Mouse (Mus musculus) hematopoietic stem cell, adult 5-6 weeks (primary cell): ENCODE measurements at regions not wholly inside any gene's neighbourhood (a gene's known extent, or its start where the extent isn't known, plus 50 kb on each side); places are given as distances from the start of the nearest gene placed in this dataset.
"Not testable (repeated sequence)": the region's sequence is repeated elsewhere in the genome, so short reads cannot be mapped to it uniquely, and the experiment has no call there.

ENCODE experiments used
- ATAC-seq, 2 experiments: fragments of 125-278 bp in 1 of 2; replicated peaks in 1 of 2; 2 replicates each; pipeline ENCODE4 v1.8.0; 2016 to 2017; ENCODE audit warnings: inconsistent platforms in 2 of 2, mild to moderate bottlenecking in 2 of 2, moderate number of reproducible peaks in 2 of 2, low read depth in 1 of 2, moderate TSS enrichment in 1 of 2; ENCODE audit not compliant: low FRiP score in 2 of 2, poor library complexity in 2 of 2, severe bottlenecking in 2 of 2, insufficient read depth in 1 of 2, low TSS enrichment in 1 of 2

DNA sequence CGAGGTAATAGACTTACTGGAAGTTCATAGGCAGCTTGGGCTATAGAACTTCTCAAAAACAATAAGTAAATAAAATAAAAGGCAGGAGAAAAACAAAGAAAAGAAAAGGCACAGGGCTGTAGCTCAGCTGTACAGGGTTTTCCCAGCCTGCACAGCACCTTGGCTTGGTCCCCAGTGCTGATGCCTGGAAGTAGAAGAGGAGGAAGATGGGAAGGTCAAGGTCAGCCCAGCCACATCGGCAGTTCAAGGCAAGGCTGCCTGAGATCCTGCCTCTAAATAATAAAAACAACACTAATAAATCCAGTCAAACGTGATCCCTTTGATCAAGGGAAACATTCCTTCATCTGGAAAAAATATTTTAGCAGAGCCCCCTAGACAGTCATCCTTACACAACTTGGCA, 103.1 kb downstream of the Cenpf start:
- ATAC-seq: no peak

- ATAC-seq: no peak
Observed at GRCm38 (mm10) chr1:189581427-189581826, 106.5 kb downstream of the Cenpf start.

GRCm38 (mm10) chr1:189579358-189579757, 108.5 kb downstream of the Cenpf start:
- peak; percentile 53 to 56; a peak in 2 of 4 replicates for ATAC-seq

DNA sequence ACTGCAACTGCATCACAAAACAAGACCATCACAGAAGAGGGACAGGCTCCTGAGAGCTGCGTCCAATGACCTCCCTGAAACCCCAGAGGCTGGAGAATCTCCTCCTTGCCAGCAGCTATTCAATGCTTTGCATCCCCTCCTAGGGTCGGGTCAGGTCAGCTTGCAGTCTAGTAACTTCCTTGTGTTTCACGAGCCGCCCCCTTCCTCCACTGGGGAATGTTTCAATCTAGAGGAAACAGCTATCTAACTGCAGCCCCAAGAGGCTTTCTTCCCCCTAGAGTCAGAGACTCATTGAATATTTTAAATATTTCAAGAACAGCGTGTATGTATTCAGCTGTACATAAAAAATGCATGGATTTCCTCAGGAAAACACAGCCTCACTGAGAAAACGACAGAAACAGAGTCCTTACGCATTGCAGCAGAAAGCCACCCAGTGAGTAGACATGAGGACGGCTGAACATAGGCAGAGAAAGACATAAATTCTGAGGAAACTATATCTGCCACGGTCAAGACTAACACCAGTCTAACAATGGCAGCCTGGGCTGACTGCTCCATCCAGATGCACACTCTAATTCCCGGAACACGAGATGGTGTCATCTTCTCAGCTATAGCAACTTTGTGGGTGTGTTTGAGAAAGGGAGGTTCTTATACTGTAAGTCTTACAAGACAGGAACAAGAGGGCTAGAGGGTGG, 111.4 kb downstream of the Cenpf start:
- ATAC-seq: no peak

GRCm38 (mm10) chr1:189575525-189576240, 112.2 kb downstream of the Cenpf start:
- no peak for ATAC-seq

GRCm38 (mm10) chr1:189566491-189566890, 121.4 kb downstream of the Cenpf start:
- ATAC-seq: no peak

DNA sequence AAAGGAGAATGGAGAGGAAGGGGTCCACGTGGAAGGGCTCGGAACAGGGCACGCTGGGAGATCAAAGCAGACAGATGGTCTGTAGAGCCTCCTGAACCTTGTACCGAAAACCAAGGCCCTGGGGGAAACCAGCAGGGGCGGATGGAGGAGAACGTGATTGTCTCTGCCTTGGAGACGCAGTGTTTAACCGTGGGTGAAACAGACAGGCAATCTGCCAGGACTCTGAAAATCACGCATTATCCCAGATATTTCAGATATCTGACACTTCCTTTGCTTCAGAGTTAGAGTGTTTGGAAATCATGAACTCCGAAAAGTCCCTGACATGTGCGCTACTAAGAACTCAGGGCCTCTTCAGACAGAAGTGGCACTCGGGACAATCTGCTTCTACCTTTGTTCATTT, 126.1 kb downstream of the Cenpf start:
- ATAC-seq: no peak

GRCm38 (mm10) chr1:189560576-189560975, 127.3 kb downstream of the Cenpf start:
- no peak for ATAC-seq

GRCm38 (mm10) chr1:189550851-189551250, 137.0 kb downstream of the Cenpf start:
- ATAC-seq: no peak

DNA sequence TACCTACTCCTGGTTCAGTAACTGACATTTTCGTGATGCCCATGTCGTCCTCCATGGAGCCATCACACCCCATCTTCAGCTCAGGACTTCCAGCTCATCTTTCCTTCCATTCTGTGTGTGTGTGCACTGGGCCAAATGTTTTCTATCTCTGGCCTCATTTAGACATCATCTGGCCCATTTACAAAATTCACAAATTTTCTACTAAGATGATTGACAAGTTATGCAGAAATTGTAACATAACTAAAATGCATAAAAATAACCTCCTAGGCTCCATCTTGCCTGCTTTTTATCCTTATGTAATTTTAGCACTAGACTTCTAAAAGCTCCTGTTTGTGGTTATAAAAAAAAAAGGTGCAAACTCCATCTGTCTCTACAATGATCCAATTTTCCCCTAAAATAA, 130.8 kb upstream of the Kcnk2 start:
- no peak for ATAC-seq

GRCm38 (mm10) chr1:189526329-189526728, 124.3 kb upstream of the Kcnk2 start:
- no peak for ATAC-seq

DNA sequence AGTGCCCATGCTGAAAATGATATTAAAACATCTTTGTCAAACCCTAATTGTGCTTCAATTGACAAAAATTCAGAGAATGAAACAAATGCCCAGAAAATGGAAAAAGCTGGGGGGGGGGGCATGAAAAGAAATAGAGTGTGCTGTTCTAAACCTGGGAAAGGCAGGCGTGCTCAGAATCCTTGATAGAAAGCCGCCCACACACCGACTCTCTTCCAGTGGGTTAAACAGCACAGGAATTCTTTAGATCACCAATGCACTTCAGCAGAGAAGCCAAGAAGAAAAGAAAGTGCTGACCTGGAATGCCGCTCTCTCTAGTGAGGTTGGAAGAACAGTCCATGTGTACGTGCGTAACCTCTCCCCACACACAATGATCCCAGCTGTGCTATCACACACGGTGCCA, 113.4 kb upstream of the Kcnk2 start:
- no peak for ATAC-seq

DNA sequence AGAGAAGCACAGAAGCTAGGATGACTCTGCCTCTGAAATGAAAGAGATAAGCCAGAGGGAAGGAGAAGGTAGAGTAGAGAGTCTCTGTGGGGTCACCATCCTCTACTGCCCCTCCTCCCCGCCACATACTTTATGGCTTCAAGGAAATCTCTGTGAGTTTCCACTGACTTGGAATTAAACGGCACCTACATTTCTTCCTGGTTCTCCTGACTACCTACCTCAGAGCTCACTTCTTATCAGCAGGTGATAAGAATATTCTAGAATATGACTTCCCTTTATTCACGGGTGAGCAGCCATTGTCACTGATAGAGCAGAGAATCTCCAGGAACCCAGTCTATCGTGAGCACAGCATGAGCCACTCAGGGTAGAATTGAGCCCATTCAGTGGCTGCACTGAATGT, 111.3 kb upstream of the Kcnk2 start:
- ATAC-seq: no peak

- not testable (repeated sequence) for ATAC-seq
Observed at GRCm38 (mm10) chr1:189507301-189507700, 105.2 kb upstream of the Kcnk2 start.

- no peak for ATAC-seq
Observed at GRCm38 (mm10) chr1:189499703-189500102, 97.6 kb upstream of the Kcnk2 start.

DNA sequence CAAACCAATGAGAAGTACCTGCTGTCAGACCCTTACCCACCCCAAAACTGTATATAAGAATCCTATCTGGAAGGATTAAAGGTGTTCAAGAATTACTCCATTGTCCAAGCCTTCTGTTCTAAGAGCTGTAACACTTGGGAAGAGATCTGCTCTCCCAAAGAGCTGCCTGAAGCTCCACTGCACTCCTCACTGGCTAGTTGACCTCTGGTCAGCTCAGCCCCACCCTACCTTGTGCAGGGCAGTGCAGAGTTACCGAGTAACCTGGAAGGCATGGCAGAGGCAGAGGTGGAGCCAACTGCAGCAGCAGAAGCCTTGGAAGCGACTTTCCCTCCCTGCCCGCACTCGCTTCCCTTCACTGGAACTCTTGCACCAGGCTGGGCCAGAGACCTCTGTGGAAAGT, 97.1 kb upstream of the Kcnk2 start:
- no peak for ATAC-seq

GRCm38 (mm10) chr1:189497031-189497430, 95.0 kb upstream of the Kcnk2 start:
- no peak for ATAC-seq

GRCm38 (mm10) chr1:189495386-189496150, 93.5 kb upstream of the Kcnk2 start:
- ATAC-seq: no peak
